Mouse (Mus musculus) embryonic stem cell, embryonic (primary cell): Measurements from ENCODE around the gene Kcna6.

Source experiments
- CTCF ChIA-PET, 4 experiments: fragments of 300-600 bp in 2 of 4; fragments of 350-600 bp in 2 of 4; sonication (Branson Sonifier 250); formaldehyde crosslinking; loops; one replicate each; lab custom pipeline; 2022; ENCODE audit warnings: inconsistent platforms in 2 of 4; lab: Charles Lee
- POLR2A ChIA-PET, 4 experiments: fragments of 300-600 bp in 2 of 4; fragments of 350-600 bp in 2 of 4; sonication (Branson Sonifier 250); formaldehyde crosslinking; loops; one replicate each; lab custom pipeline; 2022; ENCODE audit warnings: antibody characterized with exemption in 4 of 4, inconsistent platforms in 1 of 4; lab: Charles Lee

Kcna6 gene

GRCm38 (mm10) chr6:126740211-126741142 is at the start of gene Kcna6:
Kcna6 (minus strand) TSS chr6:126740674.
- POLR2A ChIA-PET: interaction anchor here in 3 of 4 experiments (0.6 to 1.8 kb wide), 6 partner anchors 8 to 1362 kb away, joined by 3 to 8 read pairs (median 4); no protein-coding TSS in a partner anchor
- CTCF ChIA-PET: interaction anchor here in 3 of 4 experiments (0.6 to 1.0 kb wide), 9 partner anchors 23 to 1030 kb away, joined by 3 to 10 read pairs (median 3); partner anchors contain the start of gene Rad51ap1 (in 1 of the 3)

DNA sequence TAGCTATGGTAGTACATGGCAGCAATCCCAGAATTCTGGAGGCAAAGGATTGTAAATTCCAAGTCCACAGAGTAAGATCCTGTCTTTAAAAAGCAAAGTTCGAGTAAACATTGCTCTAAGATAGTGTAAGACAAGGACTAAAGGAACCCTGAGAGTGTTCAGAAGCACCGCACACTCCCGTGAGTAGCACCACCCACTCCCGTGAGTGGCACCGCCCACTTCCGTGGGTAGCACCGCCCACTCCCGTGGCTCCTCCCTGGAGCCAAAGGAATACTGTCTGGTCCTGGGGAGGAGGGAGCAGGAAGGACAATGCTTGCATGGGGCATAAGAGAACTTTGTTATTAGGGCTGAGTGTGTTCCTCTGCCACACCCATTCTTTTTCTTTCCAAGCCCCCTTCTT is 48.4 kb upstream of the Kcna6 start:
- ChIA-PET CTCF (no interaction called here), POLR2A (no interaction called here)

DNA sequence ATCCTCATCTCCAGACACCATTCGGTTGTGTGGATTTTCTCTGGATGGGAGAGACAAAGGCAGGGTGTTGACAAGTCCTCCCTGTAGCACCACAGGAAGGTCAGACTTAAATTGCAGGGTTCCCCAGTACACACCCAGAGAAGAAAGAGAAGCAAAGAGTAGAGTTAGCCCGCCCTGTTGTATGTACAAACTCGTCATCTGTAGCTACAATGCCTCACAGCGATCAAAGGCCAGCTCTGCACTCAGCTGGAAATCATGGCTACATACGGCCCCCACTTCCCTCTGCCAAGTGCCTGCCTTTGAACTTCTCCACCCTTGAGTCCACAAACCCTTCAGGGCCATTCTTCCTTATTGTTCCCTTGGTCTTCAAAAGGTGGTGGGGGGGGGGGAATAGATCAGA is 43.7 kb upstream of the Kcna6 start:
- ChIA-PET POLR2A (interaction anchor here in 2 of 4 experiments (0.6 to 1.3 kb wide), 4 partner anchors 48 to 337 kb away, joined by 3 to 6 read pairs (median 4); no protein-coding TSS in a partner anchor), CTCF (interaction anchor here in 2 of 4 experiments (0.6 to 1.1 kb wide), 2 partner anchors 9 to 844 kb away, joined by 3 read pairs; no protein-coding TSS in a partner anchor)

DNA sequence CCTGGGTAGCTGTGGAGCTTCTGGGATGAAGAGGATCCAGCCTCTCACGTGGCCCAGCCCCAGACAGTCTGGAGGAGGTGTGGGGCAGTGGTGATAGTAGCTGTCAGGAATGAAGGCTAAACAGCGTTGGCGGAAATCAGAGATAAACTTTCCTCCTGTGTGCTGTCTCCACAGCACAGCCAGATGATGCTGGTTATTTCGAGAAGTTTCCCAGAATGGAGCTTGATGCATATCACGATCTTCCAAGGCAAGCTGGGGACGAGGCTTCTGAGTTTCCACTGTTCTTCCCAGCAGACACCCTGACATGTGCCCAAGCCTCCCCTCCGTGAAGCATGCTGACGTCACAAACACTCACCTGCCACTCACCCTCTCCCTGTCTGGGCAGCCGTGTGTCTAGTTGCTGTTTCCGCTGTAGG is 43.2 kb upstream of the Kcna6 start:
- ChIA-PET POLR2A (interaction anchor here in 2 of 4 experiments (0.7 to 1.3 kb wide), 2 partner anchors 48 to 337 kb away, joined by 3 read pairs; no protein-coding TSS in a partner anchor), CTCF (interaction anchor here in 1 of 4 experiments (1.1 kb wide), 1 partner anchor 10 kb away, joined by 3 read pairs; no protein-coding TSS in a partner anchor)

DNA sequence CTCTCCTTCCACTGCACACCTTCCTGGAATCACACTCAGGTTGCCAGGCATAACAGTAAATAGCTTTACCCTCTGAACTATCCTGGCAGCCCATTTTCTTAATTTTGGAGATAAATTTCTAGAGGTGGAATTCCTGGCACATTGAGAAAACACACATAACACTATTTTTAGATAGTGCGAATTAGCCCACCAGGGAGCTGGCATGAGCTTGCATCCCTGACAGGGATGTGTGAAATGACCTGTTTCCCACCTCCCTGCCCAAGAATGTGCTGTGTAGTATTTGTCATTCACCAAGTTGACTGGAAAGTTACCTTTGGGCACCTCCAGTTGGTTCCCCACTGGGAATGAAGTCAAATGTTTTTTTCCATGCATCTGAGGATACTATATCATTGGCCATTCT is 42.6 kb upstream of the Kcna6 start:
- POLR2A ChIA-PET: interaction anchor here in 1 of 4 experiments (1.3 kb wide), 1 partner anchor 49 kb away, joined by 3 read pairs; no protein-coding TSS in a partner anchor
- CTCF ChIA-PET: interaction anchor here in 1 of 4 experiments (0.6 kb wide), 1 partner anchor 366 kb away, joined by 6 read pairs; no protein-coding TSS in a partner anchor

- ChIA-PET POLR2A (interaction anchor here in 2 of 4 experiments (0.6 to 1.4 kb wide), 4 partner anchors 15 to 677 kb away, joined by 3 to 6 read pairs (median 4); no protein-coding TSS in a partner anchor), CTCF (interaction anchor here in 3 of 4 experiments (0.5 to 1.0 kb wide), 4 partner anchors 14 to 1861 kb away, joined by 3 to 7 read pairs (median 5); no protein-coding TSS in a partner anchor)
Measured at GRCm38 (mm10) chr6:126777889-126778288, 37.4 kb upstream of the Kcna6 start.

DNA sequence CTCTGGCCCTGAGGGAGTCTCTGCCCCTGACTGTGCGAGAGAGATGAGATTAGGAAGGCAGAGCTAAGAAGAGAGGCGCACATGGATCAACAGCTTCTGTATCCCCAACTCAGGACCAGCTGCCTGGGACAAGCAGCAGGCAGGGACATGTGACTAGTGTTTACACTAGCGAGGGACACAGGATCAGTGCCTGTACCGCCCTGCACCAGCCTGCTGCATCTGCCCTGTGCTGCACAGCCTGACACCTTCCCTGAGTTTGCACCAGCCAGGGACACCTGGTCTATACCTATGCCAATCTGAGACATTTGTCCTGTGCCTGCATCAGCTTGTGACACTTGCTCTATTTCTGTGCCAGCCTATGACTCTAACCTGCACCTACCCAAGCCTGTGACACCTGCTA is 33.4 kb upstream of the Kcna6 start:
- ChIA-PET POLR2A (interaction anchor here in 1 of 4 experiments (0.8 to 1.1 kb wide), 2 partner anchors 22 to 33 kb away, joined by 3 read pairs; no protein-coding TSS in a partner anchor), CTCF (interaction anchor here in 1 of 4 experiments (0.6 kb wide), 1 partner anchor 69 kb away, joined by 3 read pairs; no protein-coding TSS in a partner anchor)

- ChIA-PET POLR2A (interaction anchor here in 1 of 4 experiments (0.7 kb wide), 1 partner anchor 237 kb away, joined by 3 read pairs; no protein-coding TSS in a partner anchor), CTCF (interaction anchor here in 2 of 4 experiments (0.6 kb wide), 2 partner anchors 59 to 301 kb away, joined by 3 read pairs; no protein-coding TSS in a partner anchor)
Measured at GRCm38 (mm10) chr6:126772326-126772725, 31.9 kb upstream of the Kcna6 start.

DNA sequence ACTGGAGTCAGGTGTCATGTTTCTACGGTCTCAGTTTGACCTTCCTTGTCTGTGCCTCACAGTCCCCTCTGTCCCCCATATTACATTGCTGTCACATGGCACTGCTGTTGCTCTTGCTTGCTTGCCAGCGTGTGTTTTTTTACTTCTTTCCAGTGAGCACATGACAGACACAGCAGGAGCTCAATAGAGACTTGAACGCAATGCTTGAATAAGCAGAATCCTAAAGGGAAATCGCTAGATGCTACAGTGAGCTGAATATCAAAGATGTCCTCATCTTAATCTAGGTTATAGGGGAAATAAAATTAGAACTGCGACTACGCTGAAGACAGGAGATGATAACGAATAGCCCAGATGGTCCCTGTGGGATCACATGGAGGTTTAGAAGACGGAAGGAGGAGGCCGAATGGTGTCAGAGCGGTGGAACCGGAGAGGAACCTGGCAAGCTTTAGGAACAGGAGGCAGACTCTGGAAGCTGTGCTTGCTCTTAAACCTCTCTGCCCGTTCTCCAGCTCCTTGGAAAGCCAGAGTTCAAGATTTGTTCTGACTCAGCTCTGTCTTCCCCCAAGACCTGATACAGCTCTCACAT is 29.8 kb upstream of the Kcna6 start:
- CTCF ChIA-PET: interaction anchor here in 2 of 4 experiments (0.9 to 1.3 kb wide), 5 partner anchors 66 to 338 kb away, joined by 3 to 4 read pairs (median 3); partner anchors contain the start of genes D6Wsu163e (in 1 of the 2) and Rad51ap1 (in 1 of the 2)
- POLR2A ChIA-PET: interaction anchor here in 1 of 4 experiments (0.9 kb wide), 1 partner anchor 30 kb away, joined by 3 read pairs; the partner anchor contains the start of gene Kcna6

GRCm38 (mm10) chr6:126768957-126769665 is 28.6 kb upstream of the Kcna6 start:
- CTCF ChIA-PET: interaction anchor here (0.6 to 1.3 kb wide), 10 partner anchors 10 to 413 kb away, joined by 3 to 5 read pairs (median 3); no protein-coding TSS in a partner anchor
- POLR2A ChIA-PET: interaction anchor here in 2 of 4 experiments (0.9 kb wide), 3 partner anchors 17 to 34 kb away, joined by 3 read pairs; partner anchors contain the start of gene Kcna6 (in 1 of the 2)

DNA sequence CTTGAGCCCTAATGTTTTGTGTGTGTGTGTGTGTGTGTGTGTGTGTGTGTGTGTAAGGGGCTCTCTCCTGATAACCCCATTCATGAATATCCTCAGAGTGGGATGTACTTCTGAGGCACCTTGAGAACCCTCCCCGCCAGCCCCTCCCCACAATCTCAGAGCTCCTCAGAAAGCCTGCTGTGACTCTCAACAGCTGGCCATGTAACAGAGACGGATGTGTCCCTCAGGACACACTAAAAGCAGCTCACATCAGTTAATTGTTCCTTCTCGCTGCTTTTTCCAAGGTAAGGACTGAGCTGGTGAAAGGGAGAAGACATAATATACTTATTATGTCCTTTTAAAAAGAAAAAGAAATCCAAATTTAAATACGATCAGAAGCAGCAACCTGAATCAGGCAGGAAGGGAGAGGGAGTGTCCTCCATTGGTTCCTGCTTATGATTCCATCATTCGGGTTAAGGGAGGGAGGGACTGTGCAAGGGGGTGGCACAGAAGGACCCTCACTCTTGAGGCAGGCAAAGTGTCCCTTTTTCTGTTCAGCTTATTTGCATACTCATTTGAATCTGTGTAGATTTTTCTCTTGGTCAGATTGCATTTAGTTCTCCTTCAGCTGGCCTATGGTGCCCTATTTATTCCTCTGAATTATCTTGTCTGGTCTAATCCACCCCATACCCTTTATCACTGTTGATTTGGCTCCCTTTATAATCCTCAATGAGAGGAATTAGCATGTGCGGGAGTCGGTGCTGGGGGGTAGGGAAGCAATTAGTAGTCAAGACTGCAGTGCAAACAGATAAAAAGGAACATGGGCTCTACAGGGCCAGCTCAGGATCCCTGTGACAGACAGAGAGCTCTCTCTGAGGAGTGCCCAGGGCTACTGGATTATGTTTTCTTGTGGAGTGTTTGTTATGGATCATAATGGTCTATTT is 27.4 kb upstream of the Kcna6 start:
- ChIA-PET CTCF (interaction anchor here in 1 of 4 experiments (0.6 kb wide), 1 partner anchor 89 kb away, joined by 4 read pairs; no protein-coding TSS in a partner anchor), POLR2A (no interaction called here)

DNA sequence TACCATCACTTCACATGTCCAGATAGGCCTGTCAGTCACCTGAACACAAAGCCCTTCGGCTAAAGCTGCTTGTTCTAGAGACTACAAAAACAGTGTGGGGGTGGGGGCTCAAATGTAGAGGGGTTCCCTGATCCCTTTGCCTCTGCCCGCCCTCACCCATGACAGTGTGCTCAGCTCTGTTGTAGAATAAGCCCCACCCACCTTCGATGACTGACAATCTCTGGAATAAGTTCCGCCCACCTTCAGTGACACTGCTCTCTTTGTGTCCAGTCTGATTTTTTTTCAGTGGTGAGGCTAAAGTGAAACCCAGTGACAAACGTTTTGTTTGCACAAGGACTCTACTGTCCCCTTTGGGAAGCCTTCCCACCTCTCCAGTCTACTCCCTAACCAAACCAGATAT is 26.1 kb upstream of the Kcna6 start:
- ChIA-PET POLR2A (no interaction called here), CTCF (interaction anchor here in 1 of 4 experiments (0.6 kb wide), 1 partner anchor 34 kb away, joined by 4 read pairs; no protein-coding TSS in a partner anchor)

DNA sequence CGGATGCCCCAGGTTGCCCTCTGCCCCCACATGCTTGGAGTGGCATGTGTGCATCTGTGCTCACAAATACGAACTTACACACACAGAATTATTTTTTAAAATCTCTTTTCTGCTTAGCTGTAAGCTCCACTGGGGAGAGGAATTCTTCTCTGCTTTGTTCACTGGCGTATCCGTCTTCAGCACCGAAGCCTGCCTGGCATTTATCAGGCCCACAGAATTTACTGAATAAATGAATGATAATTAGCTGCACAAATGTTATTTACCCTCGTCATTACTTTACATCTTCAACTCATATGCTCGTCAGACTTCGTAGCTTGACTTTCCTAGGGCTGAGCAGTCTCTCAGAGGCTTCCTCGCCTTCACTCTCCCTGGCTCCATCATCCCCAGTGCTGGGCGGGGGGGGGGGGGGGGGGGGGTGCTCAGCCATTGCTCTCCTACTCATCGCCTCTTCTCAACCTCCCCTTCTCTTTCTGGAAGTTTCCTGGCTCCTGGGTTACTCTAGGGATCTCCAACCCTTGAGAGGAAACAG is 24.2 kb upstream of the Kcna6 start:
- POLR2A ChIA-PET: interaction anchor here in 1 of 4 experiments (0.5 kb wide), 1 partner anchor 1301 kb away, joined by 3 read pairs; no protein-coding TSS in a partner anchor

DNA sequence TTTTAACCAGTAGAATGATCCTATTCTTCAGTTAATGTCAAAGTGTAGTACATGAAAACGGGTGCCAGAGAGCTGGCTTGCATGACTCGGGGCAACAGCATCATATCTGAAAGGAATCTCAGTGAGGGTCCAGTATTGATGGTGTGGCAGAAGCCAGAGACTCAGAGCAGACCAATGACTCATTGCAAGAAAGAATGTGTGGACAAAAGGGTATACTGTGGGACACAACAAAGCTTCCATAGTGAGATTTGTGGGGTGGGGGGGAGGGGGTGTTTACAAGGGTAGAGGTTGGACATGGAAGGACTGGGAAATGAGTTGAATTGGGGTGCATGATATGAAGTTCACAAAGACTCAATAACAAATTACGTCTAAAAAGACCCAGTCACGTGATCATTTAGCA is 20.9 kb upstream of the Kcna6 start:
- POLR2A ChIA-PET: no interaction called here
- CTCF ChIA-PET: interaction anchor here in 1 of 4 experiments (0.6 kb wide), 1 partner anchor 504 kb away, joined by 12 read pairs; no protein-coding TSS in a partner anchor

More for the DNA sequence above, 24.2 kb upstream of the Kcna6 start:
- CTCF ChIA-PET: no interaction called here

DNA sequence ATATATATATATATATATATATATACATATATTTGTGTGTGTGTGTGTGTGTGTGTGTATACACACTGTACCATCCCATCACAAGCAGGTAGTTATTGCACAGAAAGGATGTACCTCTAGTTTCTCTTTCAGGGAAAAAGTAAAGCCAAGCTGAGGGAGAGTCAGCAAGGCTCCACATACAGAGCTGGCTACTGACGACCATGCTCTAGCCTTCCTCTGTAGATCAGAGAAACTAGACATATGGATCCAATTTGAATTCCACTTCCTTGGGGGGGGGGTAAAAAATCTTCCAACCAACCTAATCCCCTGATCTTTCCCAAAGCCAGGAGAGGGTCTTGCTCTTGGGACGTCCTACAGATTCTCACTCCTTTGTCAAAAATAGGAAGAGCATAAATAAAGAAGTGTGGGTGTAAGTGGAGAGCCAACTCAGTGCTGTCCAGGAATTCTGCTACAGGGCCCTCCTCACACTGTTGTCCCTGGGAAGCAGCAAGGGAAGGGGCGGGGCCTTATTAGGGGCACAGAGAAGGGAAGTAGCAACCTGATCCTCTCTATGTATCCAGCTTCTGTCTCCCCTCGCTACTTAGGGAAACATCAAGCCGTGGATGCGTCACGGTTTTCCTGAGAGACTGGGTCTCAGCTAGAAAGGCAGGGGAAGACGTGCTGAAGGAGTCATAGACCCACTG is 15.4 kb upstream of the Kcna6 start:
- CTCF ChIA-PET: interaction anchor here in 1 of 4 experiments (0.6 kb wide), 2 partner anchors 27 to 286 kb away, joined by 3 to 4 read pairs; no protein-coding TSS in a partner anchor
- POLR2A ChIA-PET: no interaction called here
